Mouse (Mus musculus) embryo, embryonic 11.5 days (tissue): ENCODE measurements around the gene Cdk19.

ENCODE experiments used
- DNase-seq: peaks from one replicate; pipeline ENCODE4 v3.0.0-alpha.2; 2012; ENCODE audit warnings: low read depth, low spot score

The Cdk19 gene

GRCm38 (mm10) chr10:40348566-40349536, 9.5 kb downstream of the Cdk19 start:
- peak; percentile 98 for DNase-seq

GRCm38 (mm10) chr10:40349631-40350177, 10.3 kb downstream of the Cdk19 start:
- peak; percentile 51 for DNase-seq

DNA sequence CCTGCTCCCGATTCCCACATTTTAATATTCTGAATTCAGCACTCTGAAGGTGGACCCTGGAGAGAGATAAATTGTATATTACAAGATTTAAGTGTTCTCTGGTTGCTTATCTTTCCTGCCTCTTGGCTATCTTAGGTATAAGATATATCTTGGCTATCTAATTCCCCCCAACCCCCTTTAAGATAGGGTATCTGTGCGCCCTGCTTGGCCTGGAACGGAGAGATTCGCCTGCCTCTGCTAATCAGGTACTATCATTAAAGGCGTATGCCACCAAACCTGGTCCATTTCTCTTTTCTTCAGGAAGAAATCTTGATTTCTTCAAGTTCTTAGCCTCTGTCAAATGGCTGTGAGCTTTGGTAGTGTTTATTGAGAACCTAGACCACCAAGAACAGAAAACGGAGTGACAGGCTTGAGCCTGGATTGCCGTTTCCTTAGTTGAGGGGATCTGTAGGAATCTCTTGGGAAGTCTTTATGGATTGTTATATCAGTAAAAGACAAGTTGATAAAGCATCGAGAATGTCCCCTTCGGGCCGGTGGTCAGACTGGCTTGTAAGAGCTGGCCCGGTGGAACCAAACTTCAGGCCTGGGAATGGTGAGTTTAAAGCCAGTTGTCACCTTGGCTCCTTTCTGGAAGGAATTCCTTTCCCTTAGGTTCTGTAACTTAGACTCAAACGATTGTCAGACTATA, 11.0 kb downstream of the Cdk19 start:
- no peak for DNase-seq

GRCm38 (mm10) chr10:40351156-40351555, 11.8 kb downstream of the Cdk19 start:
- no peak for DNase-seq

DNA sequence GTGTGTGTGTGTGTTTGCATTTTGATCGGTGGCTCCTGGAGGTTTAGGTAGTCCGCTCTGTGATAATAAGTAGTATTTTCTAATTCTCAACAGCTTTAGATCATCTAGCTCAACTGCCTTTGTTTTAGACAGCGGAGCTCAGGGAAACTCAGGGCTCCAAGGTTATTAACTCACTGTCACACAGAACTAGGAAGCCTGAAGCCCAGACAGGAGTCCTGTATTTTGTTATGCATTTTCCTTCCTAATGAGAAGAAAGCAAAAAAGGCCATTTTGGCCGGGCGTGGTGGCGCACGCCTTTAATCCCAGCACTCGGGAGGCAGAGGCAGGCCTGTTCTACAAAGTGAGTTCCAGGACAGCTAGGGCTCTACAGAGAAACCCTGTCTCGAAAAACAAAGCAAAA, 14.7 kb downstream of the Cdk19 start:
- DNase-seq, result no peak

DNA sequence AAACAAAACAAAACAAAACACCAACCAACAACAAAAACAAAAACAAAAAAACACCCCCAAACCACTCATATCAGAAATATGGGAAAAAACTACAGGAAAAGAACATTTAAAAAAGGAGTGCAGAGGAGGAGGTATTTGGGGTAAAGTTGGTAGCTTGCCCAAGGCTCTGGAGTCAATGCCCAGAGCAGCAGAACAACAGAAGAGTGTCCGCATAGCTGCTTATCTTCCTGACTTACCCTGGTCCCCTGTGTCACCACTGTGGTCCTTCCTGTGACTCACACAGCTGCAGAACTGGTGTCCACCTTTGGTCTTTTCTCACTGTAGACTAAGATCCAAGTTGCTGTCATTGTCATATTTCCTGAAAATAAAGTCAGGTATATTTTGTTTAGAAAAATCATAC, 15.2 kb downstream of the Cdk19 start:
- no peak for DNase-seq

- DNase-seq, result no peak
Measured at GRCm38 (mm10) chr10:40358166-40358565, 18.8 kb downstream of the Cdk19 start.

DNA sequence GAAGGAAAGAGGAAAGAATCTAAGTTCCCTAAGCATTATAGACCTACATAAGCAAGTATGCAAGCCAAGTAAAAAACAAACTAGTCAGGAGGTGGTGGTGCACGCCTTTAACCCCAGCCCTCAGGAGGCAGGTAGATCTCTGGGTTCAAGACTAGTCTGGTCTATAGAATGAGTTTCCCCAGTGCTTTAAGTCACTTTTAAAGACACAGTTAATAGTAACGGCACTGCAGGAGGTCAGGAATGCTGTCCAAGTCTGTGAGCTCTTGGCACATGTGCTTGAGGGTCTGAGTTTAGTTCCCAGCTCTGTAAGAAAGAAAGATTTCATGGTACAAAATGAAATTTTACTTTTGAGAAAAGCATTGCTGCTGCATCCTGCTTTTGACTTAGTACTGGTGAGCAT, 19.8 kb downstream of the Cdk19 start:
- DNase-seq, result no peak

- DNase-seq, result no peak
Measured at GRCm38 (mm10) chr10:40363004-40363403, 23.6 kb downstream of the Cdk19 start.

DNA sequence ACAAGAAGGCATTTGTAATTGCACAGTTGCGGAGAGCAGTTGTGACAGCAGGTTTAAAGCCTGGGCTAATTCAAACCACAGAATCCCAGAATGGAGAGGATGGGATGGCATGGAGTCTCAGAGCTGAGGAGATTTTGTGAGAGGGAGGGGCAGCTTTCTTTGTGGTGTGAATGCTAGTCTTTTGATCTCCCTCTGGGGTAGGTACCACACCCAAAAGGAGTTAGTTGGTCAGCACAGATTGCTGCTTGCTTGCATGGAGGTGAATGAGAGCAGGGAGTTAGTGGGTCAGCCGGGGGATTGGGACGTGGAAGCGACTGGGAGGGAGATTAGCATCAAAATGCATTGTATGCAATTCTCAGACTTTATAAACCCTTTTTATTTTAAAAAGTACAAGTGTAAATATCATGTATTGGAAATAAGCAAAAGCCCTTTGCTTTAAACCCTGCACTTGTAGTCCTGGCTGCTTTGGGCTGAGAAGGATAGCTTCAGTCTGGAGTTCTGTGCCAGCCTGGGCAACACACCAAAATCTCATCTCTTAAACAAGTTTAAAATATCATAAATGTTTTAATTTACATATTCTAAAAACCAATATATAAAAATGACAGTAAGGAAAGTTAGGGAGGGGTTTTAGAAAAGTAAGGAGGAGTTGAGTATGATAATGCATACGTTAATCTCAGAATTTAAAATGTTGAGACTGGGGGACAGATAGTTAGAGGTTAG, 25.4 kb downstream of the Cdk19 start:
- no peak for DNase-seq

GRCm38 (mm10) chr10:40365991-40366390, 26.6 kb downstream of the Cdk19 start:
- no peak for DNase-seq

DNA sequence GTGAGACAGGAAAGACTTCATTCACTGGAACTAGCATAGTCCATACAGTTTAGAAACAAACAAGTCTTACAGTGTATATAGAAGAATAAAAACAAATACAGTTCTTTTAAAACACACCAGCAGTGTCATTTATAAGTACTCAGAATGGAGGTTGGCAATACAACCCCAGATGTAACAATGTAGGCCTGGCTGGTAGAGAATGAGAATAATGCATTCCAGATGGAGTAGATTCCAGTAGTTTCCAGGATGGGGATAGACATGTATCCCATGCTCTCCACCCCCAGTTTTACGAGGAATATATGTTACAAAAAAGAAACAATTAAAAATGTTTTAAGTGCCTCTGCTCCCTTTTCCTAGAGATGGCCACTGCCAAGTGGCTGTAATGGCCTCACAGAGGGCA, 29.2 kb downstream of the Cdk19 start:
- no peak for DNase-seq

GRCm38 (mm10) chr10:40370156-40370555, 30.8 kb downstream of the Cdk19 start:
- no peak for DNase-seq

DNA sequence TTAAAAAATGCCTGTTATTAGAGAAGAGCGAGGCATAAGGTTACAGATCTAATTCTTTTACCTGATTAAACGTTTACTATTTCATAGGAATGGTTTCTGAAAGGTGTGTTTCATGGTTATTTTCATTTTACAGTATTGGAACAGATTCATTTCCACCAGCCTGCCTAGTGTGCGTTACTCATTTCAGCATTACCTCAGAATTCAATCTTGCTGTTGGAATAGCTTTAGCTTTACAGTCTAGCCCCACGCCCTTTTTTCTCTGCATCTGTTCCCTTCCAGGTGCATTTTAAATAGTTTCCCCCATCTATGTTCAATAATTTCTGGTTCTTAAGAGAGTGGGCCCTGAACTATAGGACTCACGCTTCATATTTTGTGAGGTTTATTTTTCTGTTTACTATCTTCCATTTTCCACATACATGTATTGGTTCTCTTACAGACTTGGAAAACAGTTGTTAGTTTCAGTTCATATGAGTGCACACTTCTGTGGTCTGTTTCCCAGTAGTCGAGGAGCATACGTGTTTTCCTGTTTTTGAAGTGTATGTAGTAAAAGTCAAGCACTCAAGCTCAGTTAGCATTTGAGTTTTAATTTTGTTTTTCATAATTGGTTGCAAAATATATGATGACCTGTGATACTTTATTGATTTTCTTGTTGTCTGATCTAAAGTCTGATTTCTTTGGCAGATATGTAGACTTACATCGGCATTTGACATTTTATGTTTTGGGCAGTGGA, 32.0 kb downstream of the Cdk19 start:
- DNase-seq, result no peak

DNA sequence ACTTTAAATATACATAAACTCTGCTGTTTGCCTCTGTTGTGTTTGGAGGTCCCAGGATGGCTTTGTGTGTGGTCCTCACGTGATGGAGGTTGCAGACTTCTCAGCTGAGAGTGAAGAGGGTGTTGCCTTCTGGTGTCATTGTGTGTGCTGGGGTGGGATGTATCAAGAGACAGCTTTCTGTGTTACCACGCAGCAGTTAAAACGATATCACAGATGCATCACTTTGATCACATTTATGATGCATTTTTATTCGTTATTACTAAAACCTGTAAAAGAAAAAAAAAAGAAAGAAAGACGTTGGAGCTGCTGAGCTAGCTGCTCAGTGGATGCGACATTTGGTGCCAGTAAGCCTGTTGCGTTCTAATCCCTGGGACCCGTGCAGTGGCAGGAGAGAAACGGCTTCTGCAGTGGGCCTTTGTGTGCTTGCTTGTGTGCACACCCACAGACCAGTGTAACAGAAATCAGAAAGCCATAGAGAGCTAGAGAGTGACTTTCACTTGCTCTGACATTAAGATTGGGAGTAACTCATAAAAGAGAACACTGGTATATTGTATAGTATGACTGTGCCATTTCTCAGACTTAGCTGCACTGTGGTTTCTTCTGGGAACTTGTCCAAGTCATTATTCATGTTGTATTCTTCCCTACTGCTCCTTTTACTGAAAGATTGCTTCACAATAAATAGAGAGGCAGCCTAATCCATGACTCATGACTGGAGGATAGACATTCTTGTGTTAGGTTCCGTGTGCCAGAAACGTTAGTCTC, 32.7 kb downstream of the Cdk19 start:
- no peak for DNase-seq

- DNase-seq, result no peak
Measured at GRCm38 (mm10) chr10:40373749-40374148, 34.4 kb downstream of the Cdk19 start.

GRCm38 (mm10) chr10:40374828-40375227, 35.5 kb downstream of the Cdk19 start:
- DNase-seq, result no peak

DNA sequence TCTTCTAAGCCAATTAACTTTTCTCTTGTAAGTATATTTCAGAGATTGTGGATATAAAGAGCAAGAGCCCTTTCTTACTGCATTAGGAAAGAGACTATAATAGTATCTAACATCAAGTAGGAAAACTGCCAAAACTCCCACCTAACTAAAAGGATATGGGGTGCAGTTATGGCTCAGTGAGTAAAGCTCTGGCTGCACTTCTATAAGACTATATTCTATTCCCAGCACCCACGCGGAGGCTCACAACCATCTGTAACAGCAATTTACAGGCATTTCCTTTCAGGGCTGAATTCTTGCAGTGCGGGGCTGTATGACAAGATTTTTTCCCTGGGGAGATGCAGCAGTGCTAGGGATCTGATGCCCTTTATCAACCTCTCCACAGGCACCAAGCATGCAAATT, 36.9 kb downstream of the Cdk19 start:
- DNase-seq, result no peak

DNA sequence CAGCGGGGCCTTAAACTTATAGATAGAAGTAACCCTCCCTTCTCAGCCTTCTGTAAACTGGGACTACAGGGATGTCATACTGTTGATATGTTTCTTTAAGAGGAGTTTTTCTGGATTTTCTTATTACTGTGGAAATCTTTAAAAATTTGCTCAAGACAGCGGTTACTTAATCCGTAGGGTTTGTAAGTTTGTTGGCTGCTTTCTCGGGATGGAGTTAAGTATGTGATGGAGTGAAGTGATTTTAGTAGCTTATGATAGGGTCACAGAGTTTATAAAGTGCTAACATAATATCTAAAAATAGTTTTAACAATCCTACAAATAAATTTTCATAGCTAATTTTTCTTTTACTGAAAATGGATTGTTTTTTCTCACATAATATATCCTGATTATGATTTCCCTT, 38.9 kb downstream of the Cdk19 start:
- no peak for DNase-seq

DNA sequence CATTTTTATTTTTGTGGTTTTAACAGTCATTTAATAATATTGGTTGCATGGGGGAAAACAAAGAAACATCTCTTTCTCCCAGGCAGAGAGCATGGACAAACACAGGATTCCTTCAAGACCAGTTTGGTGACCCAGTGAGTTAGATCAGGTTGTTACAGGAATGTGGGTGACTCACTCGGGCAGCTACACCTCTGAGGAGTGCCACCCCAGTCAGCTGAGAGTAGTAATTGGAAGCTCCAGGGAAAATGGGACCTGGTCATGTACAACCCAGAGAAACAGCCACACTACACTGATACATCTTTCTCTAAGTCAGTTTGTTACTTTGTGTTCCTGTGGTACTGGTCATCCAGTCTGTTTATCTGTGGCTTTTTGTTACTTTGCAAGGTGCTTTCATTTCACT, 40.3 kb downstream of the Cdk19 start:
- no peak for DNase-seq

- no peak for DNase-seq
Measured at GRCm38 (mm10) chr10:40385397-40385796, 46.0 kb downstream of the Cdk19 start.
